Mouse (Mus musculus): Measurements from ENCODE around the gene Gm11938.
"Not testable (repeated sequence)": the region's sequence is repeated elsewhere in the genome, so short reads cannot be mapped to it uniquely, and the experiment has no call there.

The Gm11938 gene

DNA sequence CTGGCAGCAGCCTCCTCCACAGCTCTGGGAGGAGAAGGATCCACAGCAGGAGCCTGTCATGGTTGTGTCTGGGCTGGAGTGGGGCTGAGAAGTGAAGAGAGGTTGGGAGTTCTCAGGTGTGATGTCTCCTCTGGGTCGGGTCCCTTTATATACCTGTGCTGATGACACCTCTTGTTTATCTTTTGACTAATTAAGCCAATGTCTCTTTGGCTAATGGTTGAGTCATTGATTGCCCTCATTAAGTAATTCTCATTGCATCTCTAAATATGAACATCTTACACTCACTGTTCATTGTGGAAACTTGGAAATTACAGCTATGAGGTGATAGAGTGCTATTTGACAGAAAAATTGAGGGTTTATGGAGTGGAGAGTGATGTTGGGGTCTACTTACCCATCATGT, at the start of gene Gm11938:
Gene Gm11938, minus strand, starts transcription at position 101 of the 400 bp plus-strand sequence.
- DNase-seq: not testable (repeated sequence)

DNA sequence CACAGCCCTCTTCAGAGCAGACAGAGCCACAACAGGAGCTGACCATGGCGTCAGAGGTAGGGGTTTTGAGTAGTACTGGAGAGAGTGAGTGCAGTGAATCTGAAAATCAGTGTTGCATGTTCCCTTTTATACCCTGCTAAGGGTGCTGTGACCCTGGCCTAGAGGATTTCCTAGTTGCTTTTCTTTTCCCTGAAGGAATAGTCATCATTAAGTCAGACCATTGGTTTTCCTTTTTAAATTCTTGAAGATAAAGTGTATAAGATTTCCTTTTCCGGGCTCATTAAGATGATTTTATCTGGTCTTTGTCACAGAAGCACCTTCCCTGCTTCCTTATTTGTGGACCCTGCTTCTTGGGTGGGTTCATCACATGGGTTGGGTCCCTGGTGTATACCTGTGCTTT, 47.0 kb upstream of the Gm11938 start, which contains the start of gene Gm11555:
Gene Gm11555, minus strand, starts transcription at position 101 of the 400 bp plus-strand sequence.
- no peak for DNase-seq

DNA sequence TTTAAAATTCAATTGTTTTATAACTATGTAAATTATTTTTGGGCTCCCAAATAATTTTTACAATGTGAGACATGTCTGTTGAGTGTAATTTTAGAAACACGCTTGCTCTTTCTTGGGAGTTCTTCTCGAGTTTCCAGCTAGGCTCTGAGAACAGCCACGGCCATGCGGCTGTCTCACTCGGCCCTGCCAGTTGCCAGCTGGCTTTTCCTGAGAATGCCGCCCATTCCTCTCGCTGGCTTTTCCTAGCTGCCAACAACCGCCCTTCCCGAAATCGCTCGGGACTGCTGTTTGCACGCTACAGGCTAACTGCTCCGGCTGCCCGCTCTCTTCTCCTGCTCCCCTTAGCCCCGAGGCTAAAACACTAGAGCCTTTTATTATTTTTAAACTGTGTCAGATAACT, 43.3 kb upstream of the Gm11938 start:
- DNase-seq: no peak

DNA sequence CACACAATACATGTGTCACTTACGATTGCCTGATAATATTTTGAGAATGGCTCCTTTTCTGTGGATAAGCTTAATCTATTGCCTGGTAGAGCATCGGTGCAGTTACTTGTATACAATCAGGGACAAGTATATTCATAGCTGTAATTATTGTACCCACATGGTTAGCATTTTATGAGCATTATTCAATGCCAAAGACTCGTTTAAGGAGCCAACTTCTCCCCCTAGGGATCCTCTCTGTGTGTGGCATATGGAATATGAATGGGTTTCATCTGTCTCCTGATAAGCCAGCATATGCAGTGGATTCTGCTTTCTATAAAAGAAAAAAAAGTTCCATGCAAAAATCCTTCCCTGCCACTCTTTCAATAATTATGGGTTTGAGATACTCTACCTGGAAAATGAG, 41.2 kb upstream of the Gm11938 start:
- DNase-seq: no peak

DNA sequence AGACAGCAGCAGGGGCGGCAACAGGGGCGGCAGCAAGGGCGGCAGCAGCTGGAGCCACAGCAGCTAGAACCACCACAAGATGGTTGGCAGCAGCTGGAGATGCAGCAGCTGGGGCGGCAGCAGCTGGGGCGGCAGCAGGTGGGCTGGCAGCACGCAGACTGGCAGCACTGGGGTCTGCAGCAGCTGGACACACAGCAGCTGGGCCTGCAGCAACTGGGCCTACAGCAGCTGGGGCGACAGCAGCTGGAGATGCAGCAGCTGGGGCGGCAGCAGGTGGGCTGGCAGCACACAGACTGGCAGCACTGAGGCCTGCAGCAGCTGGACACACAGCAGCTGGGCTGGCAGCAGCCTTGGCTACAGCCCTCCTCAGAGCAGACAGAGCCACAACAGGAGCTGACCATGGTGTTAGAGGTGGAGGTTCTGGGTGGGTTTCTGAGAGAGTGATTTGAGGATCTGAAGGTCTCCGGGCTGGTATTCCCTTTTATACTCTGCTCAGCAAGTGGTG, 40.6 kb upstream of the Gm11938 start, which contains the start of gene Krtap4-7:
Gene Krtap4-7, minus strand, starts transcription at position 455 of the 505 bp plus-strand sequence.
- DNase-seq: not testable (repeated sequence)

DNA sequence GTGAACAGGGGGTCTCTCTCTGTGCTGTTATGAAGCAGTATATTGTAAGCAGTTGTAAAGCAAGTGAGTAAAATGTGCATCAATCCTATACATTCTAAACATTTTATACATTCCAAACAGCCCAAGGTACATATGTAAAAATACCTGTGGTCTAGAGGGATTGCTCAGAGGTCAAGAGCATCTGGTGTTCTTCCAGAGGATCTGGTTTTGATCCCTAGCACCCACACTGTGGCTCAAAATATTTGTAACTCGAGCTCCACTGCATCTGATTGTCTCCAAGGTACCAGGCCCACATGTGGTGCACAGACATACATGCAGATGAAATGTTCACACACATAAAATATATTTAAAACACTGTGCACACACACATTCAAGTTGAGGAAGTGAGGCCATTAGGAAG, 37.8 kb upstream of the Gm11938 start:
- DNase-seq: no peak

DNA sequence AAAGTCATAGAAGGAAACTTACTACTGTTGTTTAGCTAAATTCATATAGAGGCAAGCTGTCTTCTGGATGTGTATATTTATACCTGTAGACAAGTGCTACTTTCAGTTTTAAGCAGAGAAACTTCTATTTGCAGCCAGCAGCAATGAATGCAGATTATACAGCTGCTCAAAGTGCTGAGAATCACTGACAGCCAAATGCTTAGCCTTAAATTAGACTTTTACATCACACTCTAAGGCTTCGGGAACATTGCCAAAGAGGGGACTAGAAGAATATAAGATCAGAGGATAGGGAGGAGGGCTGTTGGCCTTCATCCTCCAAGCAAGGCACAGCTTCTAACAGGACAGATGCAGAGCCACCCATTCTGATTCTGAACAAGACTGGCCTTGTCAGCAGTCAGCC, 34.0 kb upstream of the Gm11938 start:
- no peak for DNase-seq

DNA sequence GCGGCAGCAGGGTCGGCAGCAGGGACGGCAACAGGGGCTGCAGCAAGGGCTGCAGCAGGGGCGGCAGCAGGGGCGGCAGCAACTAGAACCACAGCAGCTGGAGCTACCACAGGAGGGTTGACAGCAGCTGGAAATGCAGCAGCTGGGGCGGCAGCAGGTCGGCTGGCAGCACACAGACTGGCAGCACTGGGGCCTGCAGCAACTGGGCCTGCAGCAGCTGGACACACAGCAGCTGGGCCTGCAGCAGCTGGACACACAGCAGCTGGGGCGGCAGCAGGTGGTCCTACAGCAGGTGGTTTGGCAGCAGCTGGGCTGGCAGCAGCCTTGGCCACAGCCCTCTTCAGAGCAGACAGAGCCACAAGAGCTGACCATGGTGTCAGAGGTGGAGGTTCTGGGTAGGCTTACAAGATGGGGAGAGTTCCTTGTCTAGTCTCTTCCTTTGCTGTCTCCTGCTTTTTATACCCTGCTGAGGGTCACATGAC, 31.6 kb upstream of the Gm11938 start, which contains the start of gene Krtap4-2:
Gene Krtap4-2, minus strand, starts transcription at position 432 of the 482 bp plus-strand sequence.
- DNase-seq: no peak

DNA sequence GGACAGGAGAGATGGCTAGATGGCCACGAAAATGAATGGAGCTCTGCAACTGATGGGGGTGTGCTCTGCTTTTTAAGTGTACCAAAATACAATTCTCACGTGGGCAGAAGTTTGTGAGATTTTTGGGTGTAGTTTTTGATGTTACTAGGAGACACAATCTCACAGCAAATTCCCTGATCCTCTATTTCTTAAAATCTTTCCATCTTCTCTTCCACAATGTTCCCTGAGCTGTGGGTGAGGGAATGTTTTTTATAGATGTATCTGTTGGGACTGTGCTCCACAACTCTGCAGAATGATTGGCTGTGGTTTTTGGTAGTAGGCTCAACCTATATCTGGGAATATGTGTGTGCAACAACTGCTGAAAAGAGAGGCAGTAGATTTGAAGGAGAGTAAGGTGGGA, 30.2 kb upstream of the Gm11938 start:
- no peak for DNase-seq

DNA sequence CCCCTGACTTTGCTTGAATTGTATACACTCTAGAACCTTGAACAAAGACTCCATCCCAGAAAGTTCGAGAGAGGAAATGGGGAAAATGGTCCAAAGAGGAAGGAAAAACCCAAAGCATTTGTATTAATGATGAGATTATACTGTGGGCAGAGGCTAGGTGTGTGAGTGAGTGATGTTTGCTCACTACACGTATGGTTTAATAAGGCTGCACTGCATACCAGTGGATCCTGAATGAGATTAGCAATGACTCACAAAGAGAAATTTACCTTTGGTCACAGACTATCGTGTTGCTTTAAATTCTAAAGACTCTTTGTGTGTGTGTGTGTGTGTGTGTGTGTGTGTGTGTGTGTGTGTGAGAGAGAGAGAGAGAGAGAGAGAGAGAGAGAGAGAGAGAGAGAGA, 27.8 kb upstream of the Gm11938 start:
- no peak for DNase-seq

DNA sequence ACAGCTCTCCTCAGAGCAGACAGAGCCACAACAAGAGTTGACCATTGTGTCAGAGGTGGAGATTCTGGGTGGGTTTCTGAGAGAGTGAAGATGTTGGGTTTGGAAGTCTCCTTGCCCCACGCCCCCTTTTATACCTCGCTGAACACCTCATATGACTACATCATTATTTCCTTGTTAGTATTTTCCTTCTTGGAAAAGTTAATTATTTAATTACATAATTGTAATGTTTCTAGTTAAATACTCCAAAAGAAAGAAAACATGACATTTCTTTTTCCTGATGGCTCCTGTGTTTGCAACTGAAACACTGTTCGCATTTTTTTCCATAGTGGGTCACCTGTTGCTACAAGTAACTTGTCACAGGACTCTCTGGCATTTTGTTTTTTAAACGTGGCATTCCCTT, 25.0 kb upstream of the Gm11938 start, which contains the start of gene Krtap4-1:
Gene Krtap4-1, minus strand, starts transcription at position 101 of the 400 bp plus-strand sequence.
- DNase-seq: no peak

DNA sequence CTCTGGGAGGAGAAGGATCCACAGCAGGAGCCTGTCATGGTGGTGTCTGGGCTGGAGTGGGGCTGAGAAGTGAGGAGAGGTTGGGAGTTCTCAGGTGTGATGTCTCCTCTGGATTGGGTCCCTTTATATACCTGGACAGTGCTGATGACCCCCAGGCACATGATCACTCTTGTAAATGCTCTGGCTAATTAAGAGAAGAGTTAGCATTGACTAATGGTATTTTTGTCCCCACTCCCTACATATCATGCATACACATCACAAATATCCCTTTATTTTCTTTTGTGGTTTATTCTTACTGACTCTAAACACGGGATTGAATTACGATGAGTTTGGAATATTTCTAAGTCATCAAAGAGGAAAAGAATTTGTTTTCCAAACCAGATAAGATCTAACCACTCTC, 17.2 kb upstream of the Gm11938 start, which contains the start of gene Gm11562:
Gene Gm11562, minus strand, starts transcription at position 101 of the 400 bp plus-strand sequence.
- no peak for DNase-seq

DNA sequence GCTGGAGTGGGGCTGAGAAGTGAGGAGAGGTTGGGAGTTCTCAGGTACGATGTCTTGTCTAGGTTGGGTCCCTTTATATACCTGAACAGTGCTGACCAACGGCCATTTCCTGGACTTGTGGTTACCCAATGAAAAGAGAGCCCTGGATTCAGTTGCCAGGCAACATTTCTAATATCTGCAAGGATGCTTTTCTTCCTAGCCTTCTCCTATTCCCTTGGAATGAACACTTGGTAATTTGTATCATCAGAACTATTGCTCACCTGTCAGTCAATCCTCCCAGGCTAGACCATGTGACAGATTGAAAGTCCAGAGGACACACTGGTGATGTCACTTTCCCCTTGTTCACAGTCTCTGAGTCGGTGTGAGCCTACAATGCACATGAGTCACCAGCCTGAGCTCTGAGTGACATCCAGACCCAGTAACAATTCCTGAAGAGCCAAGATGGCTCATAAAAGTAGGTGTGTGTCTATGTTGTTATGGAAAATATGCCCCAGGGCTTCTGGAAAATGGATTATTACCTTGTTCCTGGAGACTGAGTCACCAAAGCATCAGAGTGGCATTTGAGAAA, 11.8 kb upstream of the Gm11938 start, which contains the start of gene Krtap2-4:
Gene Krtap2-4, minus strand, starts transcription at position 51 of the 568 bp plus-strand sequence.
- DNase-seq: peak; percentile 40

DNA sequence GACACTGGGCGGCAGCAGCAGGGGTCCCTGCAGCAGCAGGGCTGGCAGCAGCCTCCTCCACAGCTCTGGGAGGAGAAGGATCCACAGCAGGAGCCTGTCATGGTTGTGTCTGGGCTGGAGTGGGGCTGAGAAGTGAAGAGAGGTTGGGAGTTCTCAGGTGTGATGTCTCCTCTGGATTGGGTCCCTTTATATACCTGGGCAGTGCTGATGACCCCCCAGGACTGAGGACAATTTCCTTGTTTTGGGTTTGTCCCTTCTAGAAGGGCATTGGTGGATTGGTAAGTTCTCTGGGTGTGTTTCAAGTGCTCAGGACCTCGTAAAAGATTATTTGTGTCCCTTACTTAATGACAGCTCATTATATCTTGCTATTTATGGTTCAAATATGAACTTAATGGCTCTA, 7.0 kb upstream of the Gm11938 start, which contains the start of gene Gm11937:
Gene Gm11937, minus strand, starts transcription at position 101 of the 400 bp plus-strand sequence.
- peak; percentile 4 for DNase-seq

DNA sequence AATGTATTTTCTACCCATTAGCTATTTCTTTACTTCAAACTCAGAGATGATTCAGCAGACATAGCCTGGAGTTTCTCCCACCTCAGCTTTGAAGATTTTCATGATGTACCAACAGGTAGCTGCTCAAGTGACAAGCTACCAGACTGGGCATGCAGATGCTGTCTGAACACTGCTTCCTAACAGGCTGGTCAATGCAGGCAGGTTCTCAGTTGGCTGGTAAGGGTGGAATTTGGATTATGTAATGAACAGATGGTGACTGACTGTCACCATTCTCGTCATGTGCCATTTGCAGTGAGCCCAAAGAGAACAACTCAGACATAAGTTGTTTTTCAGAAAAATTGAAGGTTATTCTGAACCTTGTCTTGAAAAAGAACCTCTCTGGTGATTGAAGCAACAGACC, 6.0 kb upstream of the Gm11938 start:
- DNase-seq: peak; percentile 19

DNA sequence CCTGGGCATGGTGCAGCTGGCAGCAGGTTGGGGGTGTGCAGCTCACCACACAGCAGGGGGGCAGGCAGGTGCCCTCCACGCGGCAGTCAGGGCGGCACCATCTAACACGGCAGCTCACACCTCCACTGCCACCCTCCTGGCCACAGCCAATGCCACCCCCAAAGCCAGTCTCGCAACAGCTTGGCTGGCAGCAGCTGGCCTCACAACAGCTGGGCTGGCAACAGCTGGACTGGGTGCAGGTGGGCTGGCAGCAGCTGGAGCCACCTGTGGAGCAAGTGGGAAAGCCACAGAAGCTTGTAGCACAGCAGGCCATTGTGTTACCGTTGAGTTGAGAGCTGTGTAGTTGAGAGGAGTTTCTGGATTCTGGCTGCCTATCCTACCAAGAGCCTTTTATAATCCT, 5.4 kb downstream of the Gm11938 start, which contains the start of gene Krtap9-3:
Gene Krtap9-3, minus strand, starts transcription at position 364 of the 400 bp plus-strand sequence.
- DNase-seq: peak; percentile 55

DNA sequence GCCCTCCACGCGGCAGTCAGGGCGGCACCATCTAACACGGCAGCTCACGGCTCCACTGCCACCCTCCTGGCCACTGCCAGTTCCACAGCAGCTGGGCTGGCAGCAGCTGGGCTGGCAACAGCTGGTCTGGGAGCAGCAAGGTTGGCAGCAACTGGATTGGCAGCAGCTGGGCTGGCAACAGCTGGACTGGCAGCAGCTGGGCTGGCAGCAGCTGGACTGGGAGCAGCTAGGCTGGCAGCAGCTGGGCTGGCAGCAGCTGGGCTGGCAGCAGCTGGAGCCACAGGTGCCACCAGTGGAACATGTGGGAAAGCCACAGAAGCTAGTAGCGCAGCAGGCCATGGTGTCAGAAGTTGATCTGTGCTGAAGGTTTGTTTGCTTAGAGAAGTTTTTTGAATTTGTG, 12.1 kb downstream of the Gm11938 start, which contains the start of gene Krtap1-3:
Gene Krtap1-3, minus strand, starts transcription at position 359 of the 400 bp plus-strand sequence.
- DNase-seq: no peak

DNA sequence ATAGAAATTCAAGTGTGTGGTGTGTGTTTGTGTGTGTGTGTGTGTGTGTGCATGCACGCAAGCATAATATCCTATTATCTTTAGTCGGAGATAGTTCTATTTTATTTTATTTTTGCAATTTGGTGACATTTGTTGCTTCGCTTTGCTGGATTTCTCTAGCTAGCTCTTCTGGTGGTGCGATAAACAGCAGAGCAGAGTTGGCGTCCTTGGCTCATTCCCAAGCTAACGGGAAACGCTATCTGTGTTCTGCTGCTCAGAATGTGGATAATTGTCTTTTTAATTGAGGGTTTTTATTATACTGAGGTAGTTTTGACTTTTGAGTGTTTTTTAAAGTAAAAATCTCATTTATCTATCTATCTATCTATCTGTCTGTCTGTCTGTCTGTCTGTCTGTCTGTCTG, 18.0 kb downstream of the Gm11938 start:
- no peak for DNase-seq

DNA sequence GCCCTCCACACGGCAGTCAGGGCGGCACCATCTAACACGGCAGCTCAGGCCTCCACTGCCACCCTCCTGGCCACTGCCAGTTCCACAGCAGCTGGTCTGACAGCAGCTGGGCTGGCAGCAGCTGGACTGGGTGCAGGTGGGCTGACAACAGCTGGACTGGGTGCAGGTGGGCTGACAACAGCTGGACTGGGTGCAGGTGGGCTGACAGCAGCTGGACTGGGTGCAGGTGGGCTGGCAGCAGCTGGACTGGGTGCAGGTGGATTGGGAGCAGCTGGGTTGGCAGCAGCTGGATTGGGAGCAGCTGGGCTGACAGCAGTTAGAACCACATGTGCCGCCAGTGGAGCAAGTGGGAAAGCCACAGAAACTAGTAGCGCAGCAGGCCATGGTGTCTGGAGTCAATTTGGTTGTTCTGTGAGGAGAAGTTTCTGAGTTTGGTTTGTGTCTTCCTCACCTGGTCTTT, 19.8 kb downstream of the Gm11938 start, which contains the start of gene Krtap1-4:
Gene Krtap1-4, minus strand, starts transcription at position 410 of the 460 bp plus-strand sequence.
- DNase-seq: peak; percentile 71

DNA sequence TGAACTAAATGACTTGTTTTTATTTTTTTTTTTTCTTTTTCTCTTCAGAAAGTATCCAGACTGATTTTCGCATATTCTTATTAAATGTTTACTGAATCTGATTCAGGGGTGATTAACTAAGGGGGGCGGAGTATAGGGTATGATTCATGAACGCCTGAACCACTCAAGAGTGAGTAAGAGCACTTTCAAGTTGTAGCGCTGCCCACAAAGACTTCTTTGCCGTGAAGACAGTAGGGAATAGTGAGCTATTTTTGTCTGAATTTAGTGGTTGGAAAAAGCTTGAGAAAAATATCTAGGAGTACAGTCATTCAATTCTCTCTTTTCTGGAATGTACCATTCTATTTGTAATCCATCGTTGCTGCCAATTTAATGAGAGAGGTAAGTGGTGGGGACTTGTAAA, 21.5 kb downstream of the Gm11938 start:
- DNase-seq: peak; percentile 22

DNA sequence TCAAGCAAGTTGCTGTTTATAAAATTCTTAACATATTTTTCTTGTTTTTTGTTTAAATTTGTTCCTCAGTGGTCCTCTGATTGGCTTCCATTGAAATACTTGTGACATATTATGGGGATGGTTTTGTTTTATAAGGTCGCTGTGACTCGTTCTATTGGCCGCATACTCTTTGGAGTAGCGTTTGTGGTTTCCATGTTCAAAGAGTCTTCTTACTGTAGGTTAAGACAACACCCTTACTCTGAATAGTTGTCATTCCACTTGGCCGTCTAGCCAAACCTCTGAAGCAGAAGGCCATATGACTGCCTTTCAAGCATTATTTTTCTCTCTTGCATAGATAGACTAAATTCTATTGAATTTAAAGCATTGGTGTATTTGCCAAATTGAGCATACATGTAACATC, 22.1 kb downstream of the Gm11938 start:
- DNase-seq: peak; percentile 7

DNA sequence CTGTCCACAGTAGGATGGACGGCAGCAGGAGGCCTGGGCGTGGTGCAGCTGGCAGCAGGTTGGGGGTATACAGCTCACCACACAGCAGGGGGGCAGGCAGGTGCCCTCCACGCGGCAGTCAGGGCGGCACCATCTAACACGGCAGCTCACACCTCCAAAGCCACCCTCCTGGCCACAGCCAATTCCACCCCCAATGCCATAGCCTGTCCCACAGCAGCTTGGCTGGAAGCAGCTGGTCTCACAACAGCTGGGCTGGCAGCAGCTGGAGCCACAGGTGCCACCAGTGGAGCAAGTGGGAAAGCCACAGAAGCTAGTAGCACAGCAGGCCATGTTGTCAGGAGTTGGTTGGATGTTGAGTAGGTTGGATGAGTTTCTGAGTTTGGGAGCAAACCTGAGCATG, 22.5 kb downstream of the Gm11938 start, which contains the start of gene Krtap1-5:
Gene Krtap1-5, minus strand, starts transcription at position 381 of the 400 bp plus-strand sequence.
- peak; percentile 74 for DNase-seq

DNA sequence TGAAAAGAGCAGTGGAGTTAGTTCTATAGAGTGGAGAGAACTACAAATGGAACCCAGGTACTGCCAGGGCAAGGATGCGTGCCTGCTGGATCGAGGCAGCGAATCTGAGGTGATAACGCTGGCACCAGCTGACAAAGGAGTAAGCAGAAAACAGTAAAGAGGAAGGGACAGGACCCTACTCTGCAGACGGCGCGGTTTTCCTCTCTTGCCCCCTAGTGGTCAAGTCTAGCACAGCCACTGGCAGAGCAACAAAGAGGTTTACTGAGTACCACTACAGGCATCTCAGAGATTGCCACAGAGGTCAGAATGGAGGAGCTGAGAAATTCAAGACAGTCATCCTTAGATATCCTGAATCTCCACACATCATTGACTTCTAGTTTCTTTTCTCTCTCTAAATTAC, 29.0 kb downstream of the Gm11938 start:
- DNase-seq: no peak

DNA sequence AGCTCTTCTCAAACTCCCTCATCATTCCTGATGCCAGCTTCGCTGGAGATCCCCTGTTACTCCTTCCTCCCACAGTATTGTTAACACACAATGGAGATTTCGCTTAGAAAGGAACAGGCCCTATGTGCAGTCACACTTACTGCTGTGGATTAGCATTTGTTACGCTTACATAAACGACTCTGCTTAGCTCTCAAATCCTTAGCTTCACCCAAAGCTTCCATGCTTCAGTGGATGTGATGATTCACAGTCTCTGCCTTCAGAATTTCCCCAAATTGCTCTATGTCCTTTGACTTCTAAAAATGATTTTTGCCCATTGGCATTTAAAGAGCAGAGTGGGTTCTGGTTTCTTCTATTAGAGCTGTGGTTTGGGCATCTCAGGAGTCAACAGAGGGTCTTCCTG, 29.9 kb downstream of the Gm11938 start:
- no peak for DNase-seq

Data from heart, adult 11 months (tissue).